Mouse (Mus musculus): Measurements from ENCODE around the gene Gdf3. TPM values are rescaled to one million over a fixed set of nuclear protein-coding genes. Genes with fewer than 3 reads are reported as not detected.
"Not testable (repeated sequence)": the region's sequence is repeated elsewhere in the genome, so short reads cannot be mapped to it uniquely, and the experiment has no call there.

Gene Gdf3
- polyA plus RNA-seq, 1 experiment from 2014 or later: 0.12 TPM

DNA sequence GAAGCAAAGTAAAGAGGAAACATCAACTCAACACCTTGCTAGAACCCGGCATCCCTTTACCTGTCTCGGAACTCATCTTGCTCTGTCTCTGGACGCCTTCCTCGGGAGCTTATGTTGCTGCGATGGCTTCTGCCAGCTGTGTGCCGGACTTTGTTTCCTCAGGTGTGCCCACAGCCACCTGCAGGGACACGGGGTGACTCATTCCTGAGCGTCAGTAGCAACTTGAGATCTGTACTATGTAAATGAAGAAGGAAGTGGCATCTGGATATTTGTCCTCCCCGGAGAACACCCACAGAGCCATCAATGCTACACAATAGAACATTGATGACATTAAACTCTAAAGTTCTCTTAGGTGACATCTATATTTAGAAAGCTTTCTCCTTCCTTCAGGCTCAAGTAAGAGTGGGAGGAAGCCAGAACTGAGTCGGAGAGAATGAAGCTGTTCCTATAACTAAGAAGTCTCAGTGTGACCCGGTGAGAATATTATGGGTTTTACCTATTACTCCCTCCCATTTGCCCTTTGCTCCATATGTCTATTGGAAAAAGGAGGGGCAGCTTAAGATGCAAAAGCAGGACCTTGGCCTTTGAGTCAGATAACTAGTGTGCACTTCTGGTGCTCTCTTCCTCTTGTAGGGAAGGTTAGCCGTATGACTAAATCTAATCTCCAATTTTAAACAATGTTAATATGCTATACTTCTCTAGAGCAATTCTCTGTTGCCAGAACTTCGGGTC lies 18.7 kb downstream of the Gdf3 start:
- H3K9me3 ChIP-seq: no peaks in the 10 kb centered on the region; the same call in 1 of the 2 replicates
- H3K36me3 ChIP-seq: no peaks in the 10 kb centered on the region
- H3K4me2 ChIP-seq (replicated peaks): no peak overlapping the region
- WGBS: 84% methylated on average over 13 of the region's 13 CpGs
- H3K27me3 ChIP-seq: no peaks in the 10 kb centered on the region
- no peaks in the 10 kb centered on the region for H3K4me1 ChIP-seq (replicated peaks)
- no peak overlapping the region for H3K4me3 ChIP-seq (replicated peaks)
- no peak for ATAC-seq
- H3K27ac ChIP-seq: no peak overlapping the region
- no peak overlapping the region for H3K9ac ChIP-seq (replicated peaks)

GRCm38 (mm10) chr6:122579086-122579485 lies 30.8 kb downstream of the Gdf3 start:
- no peak overlapping the region for H3K4me2 ChIP-seq (replicated peaks)
- 83% methylated on average over 1 of the region's 1 CpGs for WGBS
- no peak overlapping the region for H3K9ac ChIP-seq (replicated peaks)
- no peak for ATAC-seq
- no peaks in the 10 kb centered on the region for H3K9me3 ChIP-seq
- H3K4me3 ChIP-seq (replicated peaks): no peak overlapping the region
- no peaks in the 10 kb centered on the region for H3K27me3 ChIP-seq
- no peak overlapping the region for H3K27ac ChIP-seq
- H3K4me1 ChIP-seq (replicated peaks): no peaks in the 10 kb centered on the region
- no peaks in the 10 kb centered on the region for H3K36me3 ChIP-seq

GRCm38 (mm10) chr6:122577030-122577429 lies 32.9 kb downstream of the Gdf3 start:
- WGBS: 91% methylated on average over 3 of the region's 3 CpGs
- no peaks in the 10 kb centered on the region for H3K27me3 ChIP-seq
- H3K9me3 ChIP-seq: no peaks in the 10 kb centered on the region
- H3K36me3 ChIP-seq: no peaks in the 10 kb centered on the region
- no peak overlapping the region for H3K9ac ChIP-seq (replicated peaks)
- no peak overlapping the region for H3K4me2 ChIP-seq (replicated peaks)
- H3K4me1 ChIP-seq (replicated peaks): no peaks in the 10 kb centered on the region
- no peak for ATAC-seq
- H3K4me3 ChIP-seq (replicated peaks): no peak overlapping the region
- H3K27ac ChIP-seq: no peak overlapping the region

GRCm38 (mm10) chr6:122575037-122575436 lies 34.9 kb downstream of the Gdf3 start:
- not testable (repeated sequence) for H3K27me3 ChIP-seq; H3K9me3 ChIP-seq; H3K4me1 ChIP-seq (replicated peaks); H3K9ac ChIP-seq (replicated peaks); H3K36me3 ChIP-seq; H3K4me2 ChIP-seq (replicated peaks); H3K27ac ChIP-seq; H3K4me3 ChIP-seq (replicated peaks); ATAC-seq
- 93% methylated on average over 1 of the region's 1 CpGs for WGBS

DNA sequence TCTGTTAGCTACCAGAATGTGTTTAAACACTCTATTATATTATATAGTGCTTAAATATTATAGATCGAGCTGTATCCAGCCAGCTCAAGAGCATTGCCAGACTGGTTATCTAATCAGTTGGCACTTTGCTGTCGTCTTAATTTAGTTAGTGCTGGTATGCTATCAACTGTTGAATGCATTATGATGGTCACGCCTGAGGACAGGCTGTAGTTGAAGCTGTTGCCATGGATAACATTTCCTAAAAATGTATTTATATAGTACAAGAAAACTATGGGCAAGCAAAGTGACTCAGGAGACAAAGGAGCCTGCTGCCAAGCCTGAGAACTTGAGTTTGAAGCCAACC lies 38.3 kb downstream of the Gdf3 start:
- Histone ChIP-seq H3K9ac (replicated peaks) (no peak overlapping the region), H3K27ac (no peak overlapping the region), H3K27me3 (no peaks in the 10 kb centered on the region), H3K9me3 (no peaks in the 10 kb centered on the region), H3K4me3 (replicated peaks) (no peak overlapping the region), H3K36me3 (no peaks in the 10 kb centered on the region), H3K4me1 (replicated peaks) (no peaks in the 10 kb centered on the region), H3K4me2 (replicated peaks) (no peak overlapping the region)
- WGBS: 84% methylated on average over 3 of the region's 3 CpGs
- no peak for ATAC-seq

DNA sequence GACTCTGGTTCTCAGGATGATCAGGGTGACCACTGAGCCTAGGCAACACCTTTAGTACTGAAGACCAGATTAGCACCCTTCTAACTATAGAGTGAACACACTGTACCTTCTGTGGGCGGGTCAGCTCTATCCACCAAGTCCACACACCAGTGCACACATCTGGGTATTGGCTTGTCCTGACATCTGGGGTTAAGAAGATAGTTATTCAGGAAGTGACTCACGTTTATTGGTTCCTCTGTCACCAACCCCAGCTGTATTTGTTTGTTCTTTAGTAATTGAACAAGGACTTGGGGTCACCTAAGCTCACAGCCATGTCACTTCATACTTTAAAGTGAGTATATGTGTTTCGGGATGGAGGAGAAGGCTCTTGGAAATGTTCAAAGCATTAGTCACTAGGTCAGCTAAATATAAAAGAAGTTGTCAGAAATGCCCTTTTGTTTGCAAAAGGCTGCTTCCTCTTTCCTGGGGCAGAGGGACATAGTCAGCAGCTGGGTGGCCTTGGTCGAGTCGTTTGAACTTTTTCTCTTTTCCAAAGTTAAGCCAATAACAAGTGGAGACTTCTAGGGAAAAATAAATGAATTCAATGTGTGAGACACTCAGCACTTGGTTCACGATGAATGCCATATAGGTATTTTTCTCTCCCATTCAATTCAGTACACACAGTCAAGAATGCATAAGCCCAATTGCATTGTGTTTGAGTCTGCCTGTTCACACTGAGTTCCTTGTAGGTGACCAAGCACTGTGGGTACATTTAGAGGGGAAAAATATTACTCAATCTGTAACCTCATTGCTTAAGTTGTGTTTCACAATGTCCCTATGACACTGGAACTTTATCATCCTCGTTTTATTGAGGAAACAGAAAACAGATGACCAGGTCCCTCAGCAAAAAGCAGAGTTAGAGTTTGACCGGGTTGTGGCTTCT lies 38.9 kb downstream of the Gdf3 start:
- Histone ChIP-seq H3K4me2 (replicated peaks) (no peak overlapping the region), H3K4me1 (replicated peaks) (no peaks in the 10 kb centered on the region), H3K9me3 (no peaks in the 10 kb centered on the region), H3K36me3 (no peaks in the 10 kb centered on the region), H3K9ac (replicated peaks) (no peak overlapping the region), H3K27ac (no peak overlapping the region), H3K4me3 (replicated peaks) (no peak overlapping the region), H3K27me3 (no peaks in the 10 kb centered on the region)
- 76% methylated on average over 8 of the region's 8 CpGs for WGBS
- ATAC-seq: no peak

- Histone ChIP-seq H3K9ac (replicated peaks) (no peak overlapping the region), H3K4me3 (replicated peaks) (no peak overlapping the region), H3K27me3 (0 out of 2 replicates have a peak, but pooled peaks cover 5% of the 10 kb centered on the region), H3K9me3 (no peaks in the 10 kb centered on the region), H3K4me1 (replicated peaks) (no peaks in the 10 kb centered on the region), H3K36me3 (no peaks in the 10 kb centered on the region), H3K27ac (no peak overlapping the region), H3K4me2 (replicated peaks) (no peak overlapping the region)
- peak; percentile 27; the same call in 1 of the 2 replicates for ATAC-seq
- 86% methylated on average over 1 of the region's 1 CpGs for WGBS
Measured at GRCm38 (mm10) chr6:122569762-122570161, 40.1 kb downstream of the Gdf3 start.

DNA sequence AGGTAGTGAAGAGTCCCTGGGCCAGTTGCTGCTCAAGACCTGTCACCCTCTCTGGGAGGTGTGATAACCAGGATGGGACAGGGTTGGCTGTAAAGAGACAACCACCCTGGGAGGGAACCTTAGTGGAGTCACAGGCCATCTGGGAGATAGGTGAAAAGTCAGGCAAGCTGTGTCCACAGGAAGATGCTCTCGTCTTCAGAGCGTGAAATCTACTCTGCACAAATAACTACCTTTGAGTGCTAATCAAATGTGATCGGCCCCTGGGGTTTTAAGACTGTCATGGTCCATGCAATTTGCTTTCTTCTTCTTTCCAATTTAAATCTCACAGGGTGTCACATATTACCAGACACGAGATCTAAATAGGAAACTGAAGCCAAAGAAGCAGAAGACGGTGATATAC lies 40.8 kb downstream of the Gdf3 start:
- H3K4me3 ChIP-seq (replicated peaks): no peak overlapping the region
- H3K27me3 ChIP-seq: 0 out of 2 replicates have a peak, but pooled peaks cover 5% of the 10 kb centered on the region
- no peak overlapping the region for H3K9ac ChIP-seq (replicated peaks)
- no peak for ATAC-seq
- H3K9me3 ChIP-seq: no peaks in the 10 kb centered on the region
- H3K4me2 ChIP-seq (replicated peaks): no peak overlapping the region
- WGBS: 55% methylated on average over 5 of the region's 5 CpGs
- H3K27ac ChIP-seq: no peak overlapping the region
- H3K4me1 ChIP-seq (replicated peaks): no peaks in the 10 kb centered on the region
- no peaks in the 10 kb centered on the region for H3K36me3 ChIP-seq

DNA sequence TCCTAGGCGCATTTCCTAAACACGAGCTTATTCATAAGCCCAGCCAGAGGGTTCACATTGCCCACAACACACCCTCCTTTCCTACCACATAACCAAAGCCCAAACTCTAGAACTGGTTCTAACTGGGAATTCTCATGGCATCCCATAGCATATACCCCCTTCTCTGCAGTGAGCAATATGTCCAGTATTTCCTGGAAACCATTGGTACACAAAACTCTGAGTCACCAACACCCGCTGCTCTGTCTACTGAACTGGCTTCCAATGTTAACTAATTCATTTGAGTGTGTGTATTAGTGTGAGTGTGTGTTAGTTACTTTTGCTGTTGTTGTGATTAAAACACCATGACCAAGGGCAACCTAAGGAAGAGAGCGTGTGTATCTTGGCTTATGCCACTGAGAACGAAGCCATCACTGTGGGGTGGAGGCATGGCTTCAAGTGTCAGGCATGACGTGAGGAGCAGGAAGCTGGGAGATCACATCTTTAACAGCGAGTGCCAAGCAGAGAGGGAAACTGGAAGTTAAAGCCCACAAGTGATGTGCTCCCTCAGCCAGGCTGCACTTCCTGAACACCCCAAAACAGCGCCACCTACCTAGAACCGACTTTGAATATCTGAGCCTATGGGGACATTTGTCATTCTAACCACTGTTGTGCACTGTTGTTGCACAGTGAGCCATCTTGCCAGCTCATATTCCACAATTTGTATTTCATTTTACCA lies 44.7 kb downstream of the Gdf3 start:
- 94% methylated on average over 9 of the region's 9 CpGs for WGBS
- H3K9ac ChIP-seq (replicated peaks): no peak overlapping the region
- no peaks in the 10 kb centered on the region for H3K36me3 ChIP-seq
- peaks cover 8% of the 10 kb centered on the region; the same call in 1 of the 2 replicates for H3K4me1 ChIP-seq (replicated peaks)
- no peak overlapping the region for H3K4me2 ChIP-seq (replicated peaks)
- ATAC-seq: no peak
- H3K9me3 ChIP-seq: no peaks in the 10 kb centered on the region
- H3K27ac ChIP-seq: no peak overlapping the region
- H3K27me3 ChIP-seq: peaks cover 13% of the 10 kb centered on the region
- H3K4me3 ChIP-seq (replicated peaks): no peak overlapping the region

DNA sequence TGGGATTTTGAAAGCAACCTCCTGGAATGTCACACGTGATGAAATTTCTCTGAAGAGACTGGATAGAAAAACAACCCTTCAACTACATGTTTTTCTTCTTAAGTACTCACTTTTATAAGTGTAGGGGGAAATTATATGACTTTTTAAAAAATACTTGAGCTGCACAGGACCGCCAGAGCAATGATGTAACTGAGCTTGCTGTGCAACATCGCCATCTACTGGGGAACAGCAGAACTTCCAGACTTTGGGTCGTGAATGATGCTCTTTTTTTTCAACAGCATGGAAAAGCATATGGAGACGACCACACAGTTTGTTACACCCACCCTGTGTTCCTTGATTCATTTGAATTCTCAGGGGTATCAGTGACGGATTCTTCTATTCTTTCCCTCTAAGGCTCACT lies 47.4 kb downstream of the Gdf3 start:
- peaks cover 11% of the 10 kb centered on the region; the same call in 1 of the 2 replicates for H3K4me1 ChIP-seq (replicated peaks)
- H3K27me3 ChIP-seq: peaks cover 13% of the 10 kb centered on the region
- H3K4me2 ChIP-seq (replicated peaks): peak overlapping the region; percentile 42
- 4% methylated on average over 6 of the region's 6 CpGs for WGBS
- H3K9me3 ChIP-seq: no peaks in the 10 kb centered on the region
- H3K4me3 ChIP-seq (replicated peaks): no peak overlapping the region; the same call in 1 of the 2 replicates
- no peaks in the 10 kb centered on the region for H3K36me3 ChIP-seq
- H3K9ac ChIP-seq (replicated peaks): no peak overlapping the region
- no peak overlapping the region for H3K27ac ChIP-seq
- ATAC-seq: peak; percentile 32; the same call in 1 of the 2 replicates

- no peak overlapping the region for H3K9ac ChIP-seq (replicated peaks)
- H3K4me3 ChIP-seq (replicated peaks): no peak overlapping the region
- H3K27me3 ChIP-seq: peaks cover 13% of the 10 kb centered on the region
- no peaks in the 10 kb centered on the region for H3K9me3 ChIP-seq
- H3K4me1 ChIP-seq (replicated peaks): peaks cover 11% of the 10 kb centered on the region; the same call in 1 of the 2 replicates
- WGBS: 85% methylated on average over 20 of the region's 20 CpGs
- H3K27ac ChIP-seq: no peak overlapping the region
- no peaks in the 10 kb centered on the region for H3K36me3 ChIP-seq
- ATAC-seq: peak; percentile 51
- H3K4me2 ChIP-seq (replicated peaks): no peak overlapping the region
Measured at GRCm38 (mm10) chr6:122561005-122561404, 48.9 kb downstream of the Gdf3 start.

Measured in midbrain, embryonic 13.5 days (tissue).